In genomic region chr16:23444231-23444630, GRCm38 (mm10) we compare ENCODE assay signal across 20 mouse cellular contexts. TPM values are rescaled to one million over a fixed set of nuclear protein-coding genes. Genes with fewer than 3 reads are reported as not detected.
DNase-seq lines count a peak whose midpoint lies in the region; ATAC-seq lines count a peak whose summit lies in the region.
"Had no signal": no experiment of that assay in that cellular context is flagged by ENCODE, and none has a peak within 500 bp of the region (broad histone marks: within the 10 kb centered on the region; RNA-seq: fewer than 3 reads in every experiment).

No protein-coding gene starts in this region.

- H3K9ac ChIP-seq in heart, embryonic 12.5 days, result no peak overlapping the region
- H3K9ac ChIP-seq: liver, postnatal 0 days had no signal

- H3K36me3 ChIP-seq in heart, embryonic 12.5 days, result no peaks in the 10 kb centered on the region
- H3K36me3 ChIP-seq: hindbrain, embryonic 10.5 days had no signal

- H3K4me3 ChIP-seq in heart, embryonic 12.5 days, result no peak overlapping the region
- H3K4me3 ChIP-seq: erythroblast, embryonic 14.5 days; hindbrain, embryonic 10.5 days had no signal

- peak; percentile 36 to 51 for DNase-seq in heart, adult 18-20 months
- DNase-seq in adipocyte (ENCODE audit: low spot score), result peak; percentile 90
- DNase-seq in adrenal gland, postnatal 14 days, result peak; percentile 75
- peak; percentile 52 for DNase-seq in lung, postnatal 10 days
- no peak for DNase-seq in layer of hippocampus, adult 9-11 months
- no peak for DNase-seq in frontal cortex, postnatal 14 days (ENCODE audit: low spot score in 2 of 2)
- DNase-seq: cerebellum, adult 2 months; gastrocnemius, postnatal 10 days; kidney, postnatal 10 days; liver, postnatal 0 days had no signal

- H3K27me3 ChIP-seq in heart, embryonic 12.5 days (replicated peaks), result no peaks in the 10 kb centered on the region
- H3K27me3 ChIP-seq: Patski had no signal

- WGBS in heart, embryonic 12.5 days, result 83% methylated on average over 4 of the region's 4 CpGs

- H3K4me2 ChIP-seq in heart, embryonic 12.5 days, result no peak overlapping the region

- no peaks in the 10 kb centered on the region for H3K4me1 ChIP-seq in heart, embryonic 12.5 days (replicated peaks)
- H3K4me1 ChIP-seq: hindbrain, embryonic 10.5 days had no signal

- no peak for ATAC-seq in heart, embryonic 12.5 days (ENCODE audit: insufficient number of reproducible peaks, low FRiP score)
- ATAC-seq: activated CD4-positive, CD25-positive, alpha-beta regulatory T cell, adult 4 months; forebrain, embryonic 16.5 days; liver, postnatal 0 days; Patski had no signal

- H3K27ac ChIP-seq in heart, embryonic 12.5 days (ENCODE audit: poor library complexity, severe bottlenecking), result no peak overlapping the region
- H3K27ac ChIP-seq: hindbrain, embryonic 10.5 days had no signal

- no peaks in the 10 kb centered on the region; the same call in 1 of the 2 replicates for H3K9me3 ChIP-seq in heart, embryonic 12.5 days (replicated peaks)
- H3K9me3 ChIP-seq: hindbrain, embryonic 10.5 days had no signal

RNA-seq across cellular contexts. Expression of gene Rtp1, which starts 15.3 kb away (rescaled TPM):
- total RNA-seq in heart, adult 18-20 months (2021), result not detected
- not detected in 2 replicates for polyA plus RNA-seq in heart, embryonic 12.5 days (2016; fragmentation: Nextera tagmentation; extraction: Ambion mirVana)
- total RNA-seq in adrenal gland, postnatal 14 days (2021), result not detected in 2 replicates
- total RNA-seq: gastrocnemius, postnatal 10 days; megakaryocyte-erythroid progenitor cell, adult 5-6 weeks had no signal
- polyA plus RNA-seq: activated CD4-positive, CD25-positive, alpha-beta regulatory T cell, adult 4 months; embryonic facial prominence, embryonic 11.5 days; erythroblast, embryonic 14.5 days; forebrain, embryonic 16.5 days; heart, embryonic 14.5 days; hindbrain, embryonic 10.5 days; limb, embryonic 14.5 days; liver, postnatal 0 days; Patski had no signal

Comparison
In these comparisons a context has a peak if more than half of its experiments do, and no peak if none do; other contexts are left out.
1. DNase-seq: peak in heart, adult 18-20 months (2 of 2), adipocyte (single experiment), adrenal gland, postnatal 14 days (single experiment) and lung, postnatal 10 days (single experiment); none in layer of hippocampus, adult 9-11 months (single experiment) and frontal cortex, postnatal 14 days (0 of 2).